Mouse (Mus musculus): ENCODE results near the gene Cmya5. TPM values are rescaled to one million over a fixed set of nuclear protein-coding genes. Genes with fewer than 3 reads are reported as not detected.

Cmya5 gene
- polyA plus RNA-seq, 1 experiment from 2014 or later: 0.81 TPM

DNA sequence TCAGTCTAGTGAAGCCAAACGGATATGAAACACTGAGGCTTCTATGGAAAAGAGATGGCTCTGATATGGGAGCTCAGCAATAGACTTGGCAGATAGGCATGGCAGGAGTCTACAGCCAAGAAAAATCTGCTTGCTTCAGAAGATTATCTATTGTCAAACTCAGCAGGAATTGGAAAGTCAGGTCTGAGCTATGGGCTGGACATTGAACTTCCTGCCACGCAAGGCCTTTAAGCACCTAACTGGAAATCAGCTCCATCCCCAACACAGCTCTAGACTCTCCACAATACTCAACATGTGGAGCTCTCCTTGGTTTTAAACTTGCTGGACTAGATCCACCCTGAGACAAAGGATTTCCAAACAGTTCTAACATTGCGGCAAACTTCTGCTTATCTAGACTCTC lies 84.1 kb downstream of the Cmya5 start:
- Histone ChIP-seq H3K27me3 (ENCODE audit: control insufficient read depth, insufficient read depth, low read length) (no peaks in the 10 kb centered on the region), H3K9me3 (replicated peaks; ENCODE audit: control insufficient read depth, low read length) (no peaks in the 10 kb centered on the region), H3K4me1 (ENCODE audit: control insufficient read depth, insufficient read depth, low read length) (no peaks in the 10 kb centered on the region), H3K4me3 (replicated peaks; ENCODE audit: low read length) (no peak overlapping the region), H3K4me2 (ENCODE audit: low read depth, low read length) (no peak overlapping the region), H3K9ac (ENCODE audit: low read length) (no peak overlapping the region), H3K27ac (ENCODE audit: low read length) (no peak overlapping the region), H3K36me3 (ENCODE audit: control insufficient read depth, insufficient read depth, low read length) (no peaks in the 10 kb centered on the region)
- 89% methylated on average over 3 of the region's 3 CpGs for WGBS
- no peak for ATAC-seq (ENCODE audit: insufficient read depth, low FRiP score)

DNA sequence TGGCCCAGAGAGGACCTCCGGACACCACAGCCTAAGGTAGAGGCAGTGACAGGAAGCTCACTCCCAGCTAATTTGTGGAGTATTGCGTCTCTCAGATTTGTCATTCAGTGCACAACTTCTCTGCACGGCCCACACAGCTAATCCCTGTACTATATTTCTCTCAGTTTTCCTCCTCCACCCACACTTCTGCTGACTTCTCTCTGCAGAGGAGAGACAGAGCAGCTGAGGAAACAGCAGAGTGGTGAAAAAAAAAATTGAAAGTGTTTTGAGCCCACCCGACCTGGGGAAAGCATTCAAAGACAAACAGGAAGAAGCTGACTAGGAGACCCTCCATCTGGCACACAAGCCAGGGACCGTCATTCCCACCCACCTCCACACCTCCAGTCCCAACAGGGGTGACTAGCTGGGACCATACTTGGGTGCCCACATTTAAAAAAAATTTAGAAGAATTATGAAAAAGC lies 85.9 kb downstream of the Cmya5 start:
- Histone ChIP-seq H3K9ac (ENCODE audit: low read length) (no peak overlapping the region), H3K4me2 (ENCODE audit: low read depth, low read length) (no peak overlapping the region), H3K36me3 (ENCODE audit: control insufficient read depth, insufficient read depth, low read length) (no peaks in the 10 kb centered on the region), H3K27me3 (ENCODE audit: control insufficient read depth, insufficient read depth, low read length) (no peaks in the 10 kb centered on the region), H3K9me3 (replicated peaks; ENCODE audit: control insufficient read depth, low read length) (no peaks in the 10 kb centered on the region), H3K27ac (ENCODE audit: low read length) (no peak overlapping the region), H3K4me3 (replicated peaks; ENCODE audit: low read length) (no peak overlapping the region), H3K4me1 (ENCODE audit: control insufficient read depth, insufficient read depth, low read length) (no peaks in the 10 kb centered on the region)
- ATAC-seq (ENCODE audit: insufficient read depth, low FRiP score): no peak
- WGBS: 70% methylated on average over 5 of the region's 5 CpGs

DNA sequence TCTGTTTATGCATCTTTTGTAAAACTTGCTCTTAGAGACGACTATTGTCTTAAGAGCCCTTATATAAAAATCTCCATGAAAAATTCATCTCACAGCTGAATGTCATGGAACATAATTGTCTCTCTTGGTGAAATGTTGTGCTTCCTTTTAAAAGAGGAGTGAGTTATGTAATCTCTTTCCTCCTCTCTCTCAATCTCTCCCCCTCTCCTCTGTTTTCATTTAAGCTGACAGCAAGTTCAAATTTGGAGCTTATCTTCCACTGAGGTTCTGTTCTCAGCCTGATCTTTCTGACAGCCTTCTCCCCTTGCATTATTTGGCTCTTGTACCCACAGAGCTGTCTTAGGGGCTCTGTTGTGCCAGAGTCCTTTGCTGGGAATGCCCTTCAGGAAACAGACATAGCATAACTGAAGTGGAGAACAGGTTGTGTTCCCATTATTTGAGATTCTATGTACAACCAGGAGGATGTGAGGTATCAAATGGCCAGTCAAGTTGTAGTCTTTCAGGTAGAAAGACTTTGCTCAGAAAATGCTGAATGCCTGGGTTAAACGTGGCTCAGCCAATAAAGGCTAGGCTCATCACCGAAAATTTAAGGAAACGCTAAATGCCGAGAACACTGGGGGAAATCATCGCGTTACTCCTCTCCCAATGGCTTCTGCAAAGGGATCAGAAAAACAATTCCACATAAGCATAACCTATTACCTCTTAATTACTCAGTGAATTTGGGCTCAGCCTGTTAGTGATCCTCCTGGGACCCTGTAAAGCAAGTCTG lies 86.8 kb downstream of the Cmya5 start:
- Histone ChIP-seq H3K27me3 (ENCODE audit: control insufficient read depth, insufficient read depth, low read length) (no peaks in the 10 kb centered on the region), H3K9ac (ENCODE audit: low read length) (no peak overlapping the region), H3K4me1 (ENCODE audit: control insufficient read depth, insufficient read depth, low read length) (no peaks in the 10 kb centered on the region), H3K4me2 (ENCODE audit: low read depth, low read length) (no peak overlapping the region), H3K36me3 (ENCODE audit: control insufficient read depth, insufficient read depth, low read length) (no peaks in the 10 kb centered on the region), H3K4me3 (replicated peaks; ENCODE audit: low read length) (no peak overlapping the region), H3K27ac (ENCODE audit: low read length) (no peak overlapping the region), H3K9me3 (replicated peaks; ENCODE audit: control insufficient read depth, low read length) (no peaks in the 10 kb centered on the region)
- 85% methylated on average over 7 of the region's 7 CpGs for WGBS
- no peak for ATAC-seq (ENCODE audit: insufficient read depth, low FRiP score)

DNA sequence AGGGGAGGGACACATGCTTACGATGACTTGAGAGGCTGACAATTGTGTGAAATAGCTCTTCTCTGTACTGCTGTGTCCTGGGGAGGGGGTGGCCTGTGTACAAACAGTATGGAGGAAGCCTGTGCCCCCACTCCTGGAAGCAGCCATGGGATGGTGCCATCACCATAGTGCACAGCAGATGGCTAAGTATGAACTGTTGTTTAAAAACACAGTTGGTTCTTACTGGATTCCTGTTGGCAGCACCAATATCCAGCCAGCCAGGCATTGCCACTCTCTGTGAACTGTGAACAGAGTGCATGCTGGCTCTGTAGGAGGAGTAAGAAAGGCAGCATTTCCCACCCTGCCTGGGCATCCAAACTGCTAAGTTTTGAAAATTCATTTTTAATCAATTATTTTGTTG lies 88.4 kb downstream of the Cmya5 start:
- Histone ChIP-seq H3K9ac (ENCODE audit: low read length) (no peak overlapping the region), H3K4me2 (ENCODE audit: low read depth, low read length) (no peak overlapping the region), H3K27me3 (ENCODE audit: control insufficient read depth, insufficient read depth, low read length) (no peaks in the 10 kb centered on the region), H3K4me3 (replicated peaks; ENCODE audit: low read length) (no peak overlapping the region), H3K27ac (ENCODE audit: low read length) (no peak overlapping the region), H3K36me3 (ENCODE audit: control insufficient read depth, insufficient read depth, low read length) (no peaks in the 10 kb centered on the region), H3K4me1 (ENCODE audit: control insufficient read depth, insufficient read depth, low read length) (no peaks in the 10 kb centered on the region), H3K9me3 (replicated peaks; ENCODE audit: control insufficient read depth, low read length) (no peaks in the 10 kb centered on the region)
- WGBS: 71% methylated on average over 1 of the region's 1 CpGs
- no peak for ATAC-seq (ENCODE audit: insufficient read depth, low FRiP score)

DNA sequence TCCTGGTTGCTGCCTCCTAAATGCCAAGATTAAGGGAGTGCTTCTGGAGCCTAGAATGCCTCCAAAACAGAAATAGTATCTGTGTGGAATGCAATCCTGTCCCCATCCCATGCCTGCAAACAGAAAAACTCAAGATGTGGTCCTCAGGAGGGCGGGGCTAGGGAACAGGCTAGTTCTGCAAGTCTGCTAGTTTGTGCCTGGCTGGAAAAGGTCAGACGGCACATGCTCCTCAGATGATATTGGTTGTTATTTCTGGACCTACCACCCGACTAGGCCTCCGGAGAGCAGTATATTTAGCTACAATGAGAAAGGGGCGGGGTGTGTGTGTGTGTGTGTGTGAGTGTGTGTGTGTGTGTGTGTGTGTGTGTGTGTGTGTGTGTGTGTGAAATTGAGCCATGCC lies 93.0 kb downstream of the Cmya5 start:
- H3K4me1 ChIP-seq (ENCODE audit: control insufficient read depth, insufficient read depth, low read length): no peaks in the 10 kb centered on the region
- H3K27ac ChIP-seq (ENCODE audit: low read length): no peak overlapping the region
- H3K4me2 ChIP-seq (ENCODE audit: low read depth, low read length): no peak overlapping the region
- WGBS: 79% methylated on average over 5 of the region's 5 CpGs
- no peaks in the 10 kb centered on the region for H3K36me3 ChIP-seq (ENCODE audit: control insufficient read depth, insufficient read depth, low read length)
- H3K9ac ChIP-seq (ENCODE audit: low read length): no peak overlapping the region
- no peak for ATAC-seq (ENCODE audit: insufficient read depth, low FRiP score)
- no peaks in the 10 kb centered on the region for H3K27me3 ChIP-seq (ENCODE audit: control insufficient read depth, insufficient read depth, low read length)
- H3K4me3 ChIP-seq (replicated peaks; ENCODE audit: low read length): no peak overlapping the region
- no peaks in the 10 kb centered on the region for H3K9me3 ChIP-seq (replicated peaks; ENCODE audit: control insufficient read depth, low read length)

DNA sequence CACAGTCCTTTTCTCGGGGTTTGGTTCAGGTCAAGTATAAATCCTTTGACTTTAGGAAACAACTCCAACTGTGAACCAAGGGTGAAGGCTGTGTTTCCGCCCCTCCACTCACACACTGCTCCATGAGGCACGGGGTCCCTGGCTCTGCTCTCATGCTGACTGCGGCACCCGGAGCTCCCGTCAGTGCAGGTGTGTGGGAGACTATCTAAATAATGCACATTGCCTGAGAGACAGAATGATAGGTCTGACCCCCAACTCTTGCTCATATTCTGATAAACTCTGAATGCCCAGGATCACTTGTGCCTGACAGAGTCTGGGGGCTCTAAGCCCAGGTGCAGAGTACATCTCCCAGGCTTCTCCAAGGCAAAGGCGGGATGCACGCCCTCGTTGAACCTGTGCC lies 103.5 kb downstream of the Cmya5 start:
- Histone ChIP-seq H3K4me3 (replicated peaks; ENCODE audit: low read length) (no peak overlapping the region), H3K9me3 (replicated peaks; ENCODE audit: control insufficient read depth, low read length) (no peaks in the 10 kb centered on the region), H3K27ac (ENCODE audit: low read length) (no peak overlapping the region), H3K9ac (ENCODE audit: low read length) (no peak overlapping the region), H3K27me3 (ENCODE audit: control insufficient read depth, insufficient read depth, low read length) (no peaks in the 10 kb centered on the region), H3K36me3 (ENCODE audit: control insufficient read depth, insufficient read depth, low read length) (no peaks in the 10 kb centered on the region), H3K4me2 (ENCODE audit: low read depth, low read length) (no peak overlapping the region), H3K4me1 (ENCODE audit: control insufficient read depth, insufficient read depth, low read length) (no peaks in the 10 kb centered on the region)
- no peak for ATAC-seq (ENCODE audit: insufficient read depth, low FRiP score)
- WGBS: 57% methylated on average over 9 of the region's 9 CpGs

DNA sequence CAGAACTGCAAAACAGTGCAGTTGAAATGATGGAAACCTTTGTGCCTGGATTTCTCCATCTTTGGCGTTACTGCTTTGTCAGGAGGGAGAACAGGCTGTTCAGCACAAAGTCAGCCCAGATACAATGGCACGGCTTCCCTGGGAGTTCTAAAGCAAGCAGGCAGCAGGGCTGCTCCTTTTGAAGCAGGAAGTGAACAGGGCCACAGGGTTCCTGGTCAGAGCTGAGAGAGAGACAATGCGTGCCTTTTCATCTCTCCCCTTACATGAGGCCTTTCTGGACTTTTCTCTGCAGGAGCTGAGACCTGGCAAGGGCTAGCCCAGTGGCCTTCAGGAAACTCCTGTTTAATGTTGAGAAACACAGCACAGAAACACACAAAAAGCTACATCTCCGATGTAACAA lies 108.3 kb downstream of the Cmya5 start:
- Histone ChIP-seq H3K9ac (ENCODE audit: low read length) (no peak overlapping the region), H3K27me3 (ENCODE audit: control insufficient read depth, insufficient read depth, low read length) (no peaks in the 10 kb centered on the region), H3K4me1 (ENCODE audit: control insufficient read depth, insufficient read depth, low read length) (no peaks in the 10 kb centered on the region), H3K27ac (ENCODE audit: low read length) (no peak overlapping the region), H3K4me3 (replicated peaks; ENCODE audit: low read length) (no peak overlapping the region), H3K36me3 (ENCODE audit: control insufficient read depth, insufficient read depth, low read length) (no peaks in the 10 kb centered on the region), H3K4me2 (ENCODE audit: low read depth, low read length) (no peak overlapping the region), H3K9me3 (replicated peaks; ENCODE audit: control insufficient read depth, low read length) (no peaks in the 10 kb centered on the region)
- 62% methylated on average over 4 of the region's 4 CpGs for WGBS
- ATAC-seq (ENCODE audit: insufficient read depth, low FRiP score): no peak

DNA sequence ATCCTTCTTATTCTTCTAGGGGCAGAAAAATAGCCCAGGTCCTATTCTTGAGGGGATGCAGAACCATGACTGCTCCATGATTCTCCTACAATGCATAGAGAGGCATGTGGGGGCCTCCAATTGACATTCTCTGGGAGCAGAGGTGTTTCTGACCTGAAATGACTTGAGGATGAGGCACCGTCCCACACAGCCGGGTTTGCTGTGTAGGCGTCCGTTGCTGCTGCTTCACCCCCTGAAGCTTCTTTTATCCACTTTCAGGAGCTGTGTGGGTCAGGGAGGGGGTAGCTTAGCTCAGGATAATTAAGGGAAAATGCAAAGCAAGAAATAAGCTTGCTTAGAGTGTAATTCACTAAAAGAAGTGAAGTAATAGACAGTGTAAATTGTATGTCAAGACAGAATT lies 115.2 kb downstream of the Cmya5 start:
- Histone ChIP-seq H3K9me3 (replicated peaks; ENCODE audit: control insufficient read depth, low read length) (0 out of 2 replicates have a peak, but pooled peaks cover 4% of the 10 kb centered on the region), H3K27me3 (ENCODE audit: control insufficient read depth, insufficient read depth, low read length) (no peaks in the 10 kb centered on the region), H3K27ac (ENCODE audit: low read length) (no peak overlapping the region), H3K4me2 (ENCODE audit: low read depth, low read length) (no peak overlapping the region), H3K36me3 (ENCODE audit: control insufficient read depth, insufficient read depth, low read length) (no peaks in the 10 kb centered on the region), H3K4me1 (ENCODE audit: control insufficient read depth, insufficient read depth, low read length) (no peaks in the 10 kb centered on the region), H3K9ac (ENCODE audit: low read length) (no peak overlapping the region), H3K4me3 (replicated peaks; ENCODE audit: low read length) (no peak overlapping the region)
- ATAC-seq (ENCODE audit: insufficient read depth, low FRiP score): no peak
- WGBS: 91% methylated on average over 4 of the region's 4 CpGs

DNA sequence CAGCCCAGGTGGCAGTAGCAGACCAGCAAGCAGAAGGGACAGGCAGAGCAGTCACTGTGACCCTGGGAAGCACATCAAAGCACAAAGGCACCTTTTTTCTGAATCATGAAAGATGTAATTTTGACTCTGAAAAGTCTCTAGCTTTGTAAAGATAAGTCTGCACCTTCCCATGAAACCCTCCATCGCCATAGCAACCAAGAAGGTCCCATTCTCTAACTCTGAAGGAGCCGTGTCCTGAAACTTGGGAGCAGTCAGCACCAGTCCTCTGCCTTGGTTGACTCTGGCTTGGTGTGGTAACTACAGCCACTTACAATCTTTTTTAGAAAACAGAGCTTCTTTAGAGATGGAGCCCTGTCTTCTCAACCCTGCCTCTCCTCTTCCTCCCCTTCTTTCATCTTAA lies 119.7 kb downstream of the Cmya5 start:
- 0 out of 2 replicates have a peak, but pooled peaks cover 4% of the 10 kb centered on the region for H3K9me3 ChIP-seq (replicated peaks; ENCODE audit: control insufficient read depth, low read length)
- 66% methylated on average over 2 of the region's 2 CpGs for WGBS
- H3K4me3 ChIP-seq (replicated peaks; ENCODE audit: low read length): no peak overlapping the region
- no peak overlapping the region for H3K27ac ChIP-seq (ENCODE audit: low read length)
- H3K4me2 ChIP-seq (ENCODE audit: low read depth, low read length): no peak overlapping the region
- H3K9ac ChIP-seq (ENCODE audit: low read length): no peak overlapping the region
- ATAC-seq (ENCODE audit: insufficient read depth, low FRiP score): no peak
- H3K4me1 ChIP-seq (ENCODE audit: control insufficient read depth, insufficient read depth, low read length): no peaks in the 10 kb centered on the region
- no peaks in the 10 kb centered on the region for H3K36me3 ChIP-seq (ENCODE audit: control insufficient read depth, insufficient read depth, low read length)
- H3K27me3 ChIP-seq (ENCODE audit: control insufficient read depth, insufficient read depth, low read length): no peaks in the 10 kb centered on the region
